Mouse (Mus musculus) small intestine, adult 10 weeks (tissue): ENCODE data around the gene Gm17555. TPM values are rescaled to one million over a fixed set of nuclear protein-coding genes. Genes with fewer than 3 reads are reported as not detected.

Experiments used
- polyA plus RNA-seq: library from polyadenylated mRNA; stranded (reverse); fragments of 350-450 nt; fragmentation: Illumina TruSeq; extraction: RNeasy Lipid Tissue Mini Kit (QIAGEN cat#74804); gene quantifications from one replicate; pipeline ENCODE4 v1.2.3, GENCODE M21; 2014; ENCODE audit warnings: low replicate concordance

Gene Gm17555
- not detected for polyA plus RNA-seq

GRCm38 (mm10) chr2:126214800-126215199 is at the start of gene Gm17555:
Gene Gm17555, plus strand, starts transcription at chr2:126215100.

Other genes with a start within 250 kb of the Gm17555 start
- 13.5 TPM for gene Fgf7, start 180.4 kb upstream of the Gm17555 start, polyA plus RNA-seq
- not detected for gene Fam227b, start 63.1 kb upstream of the Gm17555 start, polyA plus RNA-seq
- 6.6 TPM for gene Dtwd1, start 63.0 kb upstream of the Gm17555 start, polyA plus RNA-seq